Mouse (Mus musculus): ENCODE measurements around the gene Aanat.

- TF ChIP-seq CTCF (IDR thresholded peaks at IDR 0.05; ENCODE audit: low read depth, low read length) (no peak), POLR2A (IDR thresholded peaks at IDR 0.05; ENCODE audit: extremely low read depth, insufficient read depth, low read length) (no peak)
Measured at GRCm38 (mm10) chr11:116565283-116566041, 20.8 kb upstream of the Aanat start.
